Mouse (Mus musculus) hindbrain, postnatal 0 days (tissue): ENCODE measurements around the gene Tbc1d2b. TPM values are rescaled to one million over a fixed set of nuclear protein-coding genes. Genes with fewer than 3 reads are reported as not detected.

Experiments used
- ATAC-seq: fragments of 200-750 bp; cut with Nextera tagmentation; 2 replicates; pipeline ENCODE4 v1.8.0; 2017; ENCODE audit warnings: mild to moderate bottlenecking, moderate TSS enrichment, moderate library complexity
- DNase-seq: peaks from one replicate; pipeline ENCODE4 v3.0.0-alpha.2; 2015; ENCODE audit warnings: low spot score
- H3K27ac ChIP-seq: fragments of 300-500 bp; sonication (generic); 2 replicates; pipeline ENCODE4 v1.5.1; 2014; ENCODE audit warnings: mild to moderate bottlenecking
- H3K27me3 ChIP-seq: fragments of 300-500 bp; sonication (generic); 2 replicates; pipeline ENCODE4 v1.6.1; 2014; ENCODE audit warnings: low read length, mixed read lengths; ENCODE audit not compliant: insufficient read depth
- H3K36me3 ChIP-seq: fragments of 300-500 bp; sonication (generic); 2 replicates; pipeline ENCODE4 v1.6.1; 2014; ENCODE audit warnings: low read length, mixed read lengths; ENCODE audit not compliant: insufficient read depth
- H3K4me1 ChIP-seq: fragments of 300-500 bp; sonication (generic); 2 replicates; pipeline ENCODE4 v1.6.1; 2014; ENCODE audit warnings: antibody characterized with exemption, low read length, mixed read lengths; ENCODE audit not compliant: insufficient read depth
- H3K4me2 ChIP-seq: fragments of 300-500 bp; sonication (generic); 2 replicates; pipeline ENCODE4 v1.6.1; 2014; ENCODE audit warnings: low read depth, mild to moderate bottlenecking, low read length, moderate library complexity, mixed read lengths
- H3K4me3 ChIP-seq: fragments of 300-500 bp; sonication (generic); 2 replicates; pipeline ENCODE4 v1.5.1; 2014; ENCODE audit warnings: low read length
- H3K9ac ChIP-seq: fragments of 300-500 bp; sonication (generic); replicated peaks from 2 replicates; pipeline ENCODE4 v1.6.1; 2014; ENCODE audit warnings: mild to moderate bottlenecking, low read length, moderate library complexity, mixed read lengths
- H3K9me3 ChIP-seq: fragments of 300-500 bp; sonication (generic); 2 replicates; pipeline ENCODE4 v1.6.1; 2016; ENCODE audit warnings: low read length, mixed read lengths
- CTCF ChIP-seq: IDR thresholded peaks from 2 replicates; pipeline ENCODE4 v1.5.1; 2016; ENCODE audit warnings: antibody characterized with exemption, control low read depth, low read depth
- WGBS: fragments of 180-500 bp; shearing (Covaris S2); extraction: QIAGEN DNeasy Blood & Tissue Kit; methylation state at CpG from one replicate; pipeline ENCODE4 v1.1.7; 2014; 5-methylcytosine and 5-hydroxymethylcytosine counted together
- polyA plus RNA-seq: library from polyadenylated mRNA; unstranded; fragments of >200 nt; fragmentation: Nextera tagmentation; extraction: Ambion mirVana; gene quantifications from 2 replicates; pipeline ENCODE4 v1.2.1, GENCODE M21; 2015
- total RNA-seq: library from RNA; depleted of rRNA; stranded (reverse); fragments of >200 nt; gene quantifications from 2 replicates; pipeline ENCODE4 v1.2.3, GENCODE M21; 2014

Tbc1d2b gene
- total and polyA plus RNA-seq, 2 experiments from 2014 or later, result 4.1 to 17.7 TPM

DNA sequence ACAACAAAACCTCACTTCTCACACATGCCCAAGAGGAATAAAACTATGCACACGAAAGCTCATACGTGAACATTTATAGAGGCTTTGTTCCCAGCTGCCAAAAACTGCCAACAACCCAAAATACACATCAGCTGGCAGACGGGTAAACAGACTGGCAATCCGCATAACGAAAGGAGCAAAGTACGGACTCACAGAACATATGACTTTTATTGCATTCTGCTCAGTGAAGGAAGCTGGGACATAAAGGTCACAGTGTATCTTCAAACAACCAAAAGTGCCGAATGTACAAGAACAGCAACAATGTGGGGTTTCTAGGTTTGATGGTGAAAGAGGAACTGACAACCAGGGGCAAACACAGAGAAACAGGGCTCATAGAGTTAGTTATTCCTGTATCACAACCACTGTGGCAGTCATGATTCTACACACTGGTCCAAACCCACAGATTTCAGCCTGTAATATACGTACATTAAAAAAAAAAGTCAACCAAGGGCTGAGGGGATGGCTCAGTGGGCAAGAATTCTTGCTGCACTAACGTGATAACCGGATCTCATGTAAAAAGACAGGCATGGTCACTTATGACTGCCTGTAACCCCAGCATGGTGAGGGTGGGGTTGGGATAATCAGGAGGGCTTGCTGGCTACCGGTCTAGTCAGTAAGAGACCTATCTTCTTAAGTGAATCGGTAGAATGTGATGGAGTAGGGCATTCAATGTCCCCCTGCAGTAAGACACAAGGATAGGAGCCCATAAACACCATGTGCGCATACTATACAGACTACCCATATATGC lies 19.4 kb downstream of the Tbc1d2b start:
- no peak for DNase-seq
- no peak for TF ChIP-seq CTCF
- no peak for ATAC-seq
- H3K9me3 ChIP-seq, result no peaks in the 10 kb centered on the region
- no peak overlapping the region for H3K9ac ChIP-seq
- H3K4me2 ChIP-seq, result no peak overlapping the region
- peaks cover 3% of the 10 kb centered on the region; the same call in 1 of the 2 replicates for H3K36me3 ChIP-seq
- H3K4me3 ChIP-seq, result no peak overlapping the region
- H3K27me3 ChIP-seq, result no peaks in the 10 kb centered on the region
- WGBS, result 87% methylated on average over 13 of the region's 13 CpGs
- no peak overlapping the region for H3K27ac ChIP-seq
- no peaks in the 10 kb centered on the region for H3K4me1 ChIP-seq

DNA sequence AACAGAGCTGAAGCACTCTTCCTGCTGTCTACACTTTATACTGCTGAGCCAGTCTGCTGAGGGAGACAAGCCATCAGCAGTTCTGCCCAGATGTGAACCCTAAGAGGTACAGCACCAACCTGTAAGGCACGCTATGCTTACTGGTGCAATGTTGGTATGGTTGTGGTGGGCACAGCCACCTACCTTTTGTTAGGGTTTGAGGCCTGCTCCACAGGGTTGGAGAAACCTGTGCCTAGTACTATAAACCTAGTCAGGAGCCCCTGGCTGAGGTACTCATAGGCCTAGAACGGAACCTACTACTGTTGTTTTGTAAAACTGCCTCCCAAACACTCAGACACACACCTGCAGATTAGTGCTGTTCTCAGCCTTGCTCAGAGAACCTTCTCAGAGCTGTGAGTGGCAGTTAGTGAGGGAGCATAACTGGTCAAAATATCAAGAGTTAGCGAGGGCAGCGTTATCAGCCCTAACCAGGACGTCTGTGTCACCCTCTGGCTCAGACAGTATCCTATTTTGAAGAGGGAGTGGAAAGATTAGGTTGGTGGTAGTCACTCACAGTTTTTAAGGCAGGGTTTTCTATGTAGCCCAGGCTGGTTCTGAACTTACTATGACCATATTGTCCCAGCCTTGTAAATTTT lies 20.3 kb downstream of the Tbc1d2b start:
- no peak overlapping the region for H3K9ac ChIP-seq
- WGBS, result 87% methylated on average over 5 of the region's 5 CpGs
- ATAC-seq (no peak), DNase-seq (no peak)
- no peak for TF ChIP-seq CTCF
- no peak overlapping the region for H3K4me2 ChIP-seq
- no peaks in the 10 kb centered on the region for H3K4me1 ChIP-seq
- peaks cover 3% of the 10 kb centered on the region; the same call in 1 of the 2 replicates for H3K36me3 ChIP-seq
- H3K27ac ChIP-seq, result no peak overlapping the region
- H3K27me3 ChIP-seq, result no peaks in the 10 kb centered on the region
- no peaks in the 10 kb centered on the region for H3K9me3 ChIP-seq
- no peak overlapping the region for H3K4me3 ChIP-seq

DNA sequence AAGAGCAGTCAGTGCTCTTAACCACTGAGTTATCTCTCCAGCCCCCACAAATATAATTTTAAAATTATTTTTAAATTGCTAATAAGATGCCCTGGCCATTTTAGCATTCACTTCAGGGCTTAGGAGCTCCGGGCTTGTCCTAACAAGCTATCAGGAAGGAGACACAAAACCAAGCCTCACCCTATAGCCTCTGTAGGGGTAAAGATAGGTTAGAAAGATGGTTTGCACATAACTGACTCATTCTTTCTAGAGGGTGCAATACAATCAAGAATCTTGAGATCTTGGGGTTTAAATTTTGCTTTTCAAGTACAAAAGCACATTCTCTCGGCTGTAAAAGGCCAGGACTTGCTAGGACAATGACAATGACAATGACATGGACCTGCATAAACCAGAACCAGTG lies 21.6 kb downstream of the Tbc1d2b start:
- peaks cover 3% of the 10 kb centered on the region; the same call in 1 of the 2 replicates for H3K36me3 ChIP-seq
- TF ChIP-seq CTCF, result no peak
- H3K27ac ChIP-seq, result no peak overlapping the region
- no peak overlapping the region for H3K9ac ChIP-seq
- H3K4me3 ChIP-seq, result no peak overlapping the region
- no peaks in the 10 kb centered on the region for H3K27me3 ChIP-seq
- no peak overlapping the region for H3K4me2 ChIP-seq
- H3K9me3 ChIP-seq, result no peaks in the 10 kb centered on the region
- no peaks in the 10 kb centered on the region for H3K4me1 ChIP-seq
- WGBS, result 92% methylated on average over 2 of the region's 2 CpGs
- DNase-seq (no peak), ATAC-seq (no peak)

DNA sequence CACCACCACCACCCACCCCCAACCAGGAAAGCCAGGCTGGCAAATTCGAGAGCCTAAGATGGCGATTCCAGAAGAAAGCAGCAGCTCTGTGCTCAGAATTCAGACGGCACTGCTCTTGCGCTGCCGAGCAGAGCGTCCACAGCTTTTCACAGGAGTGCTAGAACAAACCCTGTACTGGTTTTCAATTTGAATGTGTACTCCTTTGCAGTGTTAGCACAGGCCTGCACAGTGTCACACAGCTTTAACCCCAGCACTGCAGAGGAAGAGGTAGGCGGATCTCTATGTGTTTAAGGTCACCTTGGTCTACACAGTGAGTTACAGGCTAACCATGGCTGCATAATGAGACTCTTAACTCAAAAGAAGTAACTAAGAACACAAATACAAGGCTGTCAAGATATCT lies 22.3 kb downstream of the Tbc1d2b start:
- Histone ChIP-seq H3K9me3 (no peaks in the 10 kb centered on the region), H3K4me2 (no peak overlapping the region), H3K27ac (no peak overlapping the region), H3K9ac (no peak overlapping the region), H3K36me3 (peaks cover 3% of the 10 kb centered on the region; the same call in 1 of the 2 replicates), H3K4me1 (no peaks in the 10 kb centered on the region), H3K4me3 (no peak overlapping the region), H3K27me3 (no peaks in the 10 kb centered on the region)
- WGBS, result 90% methylated on average over 7 of the region's 7 CpGs
- TF ChIP-seq CTCF, result no peak
- ATAC-seq (no peak), DNase-seq (no peak)

DNA sequence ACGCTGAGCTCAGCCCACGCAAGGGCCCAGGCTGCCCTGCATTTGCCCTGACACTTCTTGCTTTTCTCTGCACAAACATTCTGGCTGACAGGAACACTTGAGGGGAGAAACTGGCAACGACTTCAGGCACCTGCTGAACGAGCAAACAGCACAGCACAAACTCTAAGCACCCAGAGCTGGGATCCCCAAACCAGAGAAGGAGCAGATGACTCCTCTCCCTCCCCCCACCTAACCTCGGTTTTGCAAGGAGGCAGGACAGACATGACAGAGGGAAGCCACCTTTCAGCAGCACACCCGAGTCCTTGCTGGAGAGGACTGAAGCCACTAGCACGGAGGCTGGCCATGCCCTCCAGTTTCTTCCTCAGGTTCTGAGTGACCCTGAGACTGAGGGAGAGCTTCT lies 23.3 kb downstream of the Tbc1d2b start:
- Histone ChIP-seq H3K4me1 (no peaks in the 10 kb centered on the region), H3K9me3 (no peaks in the 10 kb centered on the region), H3K4me2 (no peak overlapping the region), H3K27me3 (no peaks in the 10 kb centered on the region), H3K4me3 (no peak overlapping the region), H3K9ac (no peak overlapping the region), H3K36me3 (peaks cover 3% of the 10 kb centered on the region; the same call in 1 of the 2 replicates), H3K27ac (no peak overlapping the region)
- ATAC-seq (no peak), DNase-seq (no peak)
- no peak for TF ChIP-seq CTCF
- WGBS, result 73% methylated on average over 7 of the region's 7 CpGs

DNA sequence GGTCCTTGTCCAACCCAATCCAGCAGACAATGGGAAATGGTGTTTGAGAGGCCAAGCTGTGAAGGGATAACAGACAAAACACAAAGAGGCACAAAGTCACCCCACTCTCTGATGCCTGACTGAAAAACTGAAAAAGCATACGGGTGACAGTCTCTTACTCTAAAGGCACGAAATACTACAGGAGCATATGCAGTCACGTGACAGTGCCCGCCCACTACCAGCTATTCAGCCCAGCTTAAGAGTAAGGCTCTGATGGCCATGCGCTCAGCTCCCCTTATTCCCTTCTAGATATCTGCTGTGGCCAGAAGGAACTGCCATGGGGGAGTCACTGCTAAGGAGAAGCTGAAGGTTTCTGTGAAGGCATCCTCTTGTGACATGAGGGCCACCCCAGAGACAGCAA lies 24.8 kb downstream of the Tbc1d2b start:
- Histone ChIP-seq H3K4me2 (no peak overlapping the region), H3K27me3 (no peaks in the 10 kb centered on the region), H3K27ac (no peak overlapping the region), H3K4me1 (no peaks in the 10 kb centered on the region), H3K9me3 (no peaks in the 10 kb centered on the region), H3K4me3 (no peak overlapping the region), H3K36me3 (peaks cover 3% of the 10 kb centered on the region; the same call in 1 of the 2 replicates), H3K9ac (no peak overlapping the region)
- 95% methylated on average over 5 of the region's 5 CpGs for WGBS
- ATAC-seq (no peak), DNase-seq (no peak)
- TF ChIP-seq CTCF, result no peak

DNA sequence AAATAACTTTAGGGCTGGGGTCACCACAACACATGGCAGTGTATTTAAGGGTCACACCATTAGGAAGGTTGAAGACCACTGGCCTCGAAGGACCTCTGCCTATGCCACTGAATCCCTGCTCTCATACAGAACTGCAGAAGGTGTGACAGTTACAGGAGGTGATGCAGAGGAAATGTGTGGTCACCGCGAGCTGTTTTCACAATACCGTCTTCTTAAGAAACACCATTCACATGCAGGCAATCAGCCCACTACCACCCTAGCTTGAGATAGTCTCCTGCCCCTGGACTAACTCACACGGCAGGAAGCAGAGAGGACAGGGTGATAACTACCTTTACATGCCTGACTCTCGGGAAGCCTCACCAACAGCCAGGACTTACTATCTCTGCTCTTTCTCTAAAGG lies 25.4 kb downstream of the Tbc1d2b start:
- Histone ChIP-seq H3K36me3 (peaks cover 3% of the 10 kb centered on the region; the same call in 1 of the 2 replicates), H3K4me3 (no peak overlapping the region), H3K9me3 (no peaks in the 10 kb centered on the region), H3K27me3 (no peaks in the 10 kb centered on the region), H3K4me1 (no peaks in the 10 kb centered on the region), H3K27ac (no peak overlapping the region), H3K9ac (no peak overlapping the region), H3K4me2 (no peak overlapping the region)
- TF ChIP-seq CTCF, result no peak
- WGBS, result 97% methylated on average over 6 of the region's 6 CpGs
- ATAC-seq (no peak), DNase-seq (no peak)
